Mouse (Mus musculus): ENCODE results near the gene Hoxb1. TPM values are rescaled to one million over a fixed set of nuclear protein-coding genes. Genes with fewer than 3 reads are reported as not detected.

Hoxb1 gene
- total RNA-seq, 2 experiments from 2014 or later, result not detected

GRCm38 (mm10) chr11:96404016-96404604 lies 38.6 kb downstream of the Hoxb1 start:
- DNase-seq, result no peak

- no peak for DNase-seq
Measured at GRCm38 (mm10) chr11:96404831-96405230, 39.3 kb downstream of the Hoxb1 start.

GRCm38 (mm10) chr11:96405541-96405940 lies 40.0 kb downstream of the Hoxb1 start:
- no peak for DNase-seq

- peak; percentile 77 for DNase-seq
Measured at GRCm38 (mm10) chr11:96407191-96408072, 41.9 kb downstream of the Hoxb1 start.

GRCm38 (mm10) chr11:96408234-96409010 lies 42.9 kb downstream of the Hoxb1 start:
- no peak for DNase-seq

- DNase-seq, result no peak
Measured at GRCm38 (mm10) chr11:96411019-96411418, 45.5 kb downstream of the Hoxb1 start.

- DNase-seq, result no peak
Measured at GRCm38 (mm10) chr11:96411934-96412333, 46.4 kb downstream of the Hoxb1 start.

GRCm38 (mm10) chr11:96412941-96413491 lies 47.5 kb downstream of the Hoxb1 start:
- DNase-seq, result no peak

- peak; percentile 77 for DNase-seq
Measured at GRCm38 (mm10) chr11:96413527-96413926, 48.0 kb downstream of the Hoxb1 start.

GRCm38 (mm10) chr11:96414002-96414401 lies 48.5 kb downstream of the Hoxb1 start:
- no peak for DNase-seq

Small RNAs within 50 kb of the gene (microRNA-seq; reads per million reads assigned to microRNA genes)
- gene Mir10a, result 3,300 to 4,206 reads per million in 2 experiments

Other genes with a start within 250 kb of the Hoxb1 start
- not detected for gene Ttll6, start 232.0 kb upstream of the Hoxb1 start, total RNA-seq (2021)
- gene Hoxb13, start 171.4 kb upstream of the Hoxb1 start, total RNA-seq (2021), result not detected
- gene Hoxb9, start 94.3 kb upstream of the Hoxb1 start, total RNA-seq (2021), result under 1 TPM; 0.63 to 0.79 TPM
- gene Hoxb8, start 83.8 kb upstream of the Hoxb1 start, total RNA-seq (2021), result 1 to 10 TPM in 1 of 2 experiments, under 1 TPM in 1; 0.92 to 1.9 TPM
- 1 to 10 TPM; 1.6 to 1.9 TPM for gene Hoxb7, start 79.1 kb upstream of the Hoxb1 start, total RNA-seq (2021)
- gene Hoxb6, start 73.3 kb upstream of the Hoxb1 start, total RNA-seq (2021), result 1 to 10 TPM in 1 of 2 experiments, under 1 TPM in 1; 0.56 to 2.0 TPM
- 1 to 10 TPM in 1 of 2 experiments, under 1 TPM in 1; 0.89 to 1.3 TPM for gene Hoxb5, start 62.4 kb upstream of the Hoxb1 start, total RNA-seq (2021)
- gene Hoxb4, start 47.5 kb upstream of the Hoxb1 start, total RNA-seq (2021), result 1 to 10 TPM in 1 of 2 experiments, under 1 TPM in 1; 0.45 to 1.1 TPM
- 1 to 10 TPM in 1 of 2 experiments, under 1 TPM in 1; 0.89 to 1.6 TPM for gene Hoxb3, start 42.4 kb upstream of the Hoxb1 start, total RNA-seq (2021)
- 1 to 10 TPM in 1 of 2 experiments, under 1 TPM in 1; 0.66 to 1.3 TPM for gene Hoxb2, start 15.2 kb upstream of the Hoxb1 start, total RNA-seq (2021)
- under 1 TPM; 0.16 to 0.19 TPM for gene Skap1, start 98.8 kb downstream of the Hoxb1 start, total RNA-seq (2021)